Mouse (Mus musculus) olfactory bulb, adult 2 months (tissue): ENCODE measurements around the gene Cyp2f2. TPM values are rescaled to one million over a fixed set of nuclear protein-coding genes. Genes with fewer than 3 reads are reported as not detected.

Experiments used
- H3K27ac ChIP-seq: fragments of 200-500 bp; 2 replicates; pipeline ENCODE4 v1.5.1; 2012; ENCODE audit warnings: low read depth, low read length; ENCODE audit not compliant: insufficient read depth
- H3K4me1 ChIP-seq: fragments of 200-500 bp; 2 replicates; pipeline ENCODE4 v1.6.1; 2012; ENCODE audit warnings: low read length; ENCODE audit not compliant: control insufficient read depth, insufficient read depth
- H3K4me3 ChIP-seq: fragments of 200-500 bp; 2 replicates; pipeline ENCODE4 v1.5.1; 2012; ENCODE audit warnings: mild to moderate bottlenecking, low read depth, low read length, moderate library complexity; ENCODE audit not compliant: insufficient read depth
- CTCF ChIP-seq: fragments of 200-500 bp; IDR thresholded peaks from 2 replicates; pipeline ENCODE4 v1.5.1; 2012; ENCODE audit warnings: low read depth, mild to moderate bottlenecking, low read length, moderate library complexity; ENCODE audit not compliant: insufficient read depth
- POLR2A ChIP-seq: fragments of 200-500 bp; IDR thresholded peaks from 2 replicates; pipeline ENCODE4 v1.6.1; 2012; ENCODE audit warnings: mild to moderate bottlenecking, low read depth, low read length, moderate library complexity; ENCODE audit not compliant: insufficient read depth
- WGBS: fragments of 180-500 bp; shearing (Covaris S2); methylation state at CpG from one replicate; pipeline ENCODE4 v1.1.7; 2018; 5-methylcytosine and 5-hydroxymethylcytosine counted together
- polyA plus RNA-seq: library from polyadenylated mRNA; stranded (reverse); fragments of >200 nt; gene quantifications from 2 replicates; pipeline ENCODE4 v1.2.4, GENCODE M21; 2012; ENCODE audit warnings: low replicate concordance; ENCODE audit not compliant: missing spikeins, insufficient read depth, insufficient read length

Cyp2f2 gene
- polyA plus RNA-seq, 1 experiment = not detected

- H3K4me1 ChIP-seq = peaks cover 47% of the 10 kb centered on the region
- no peak for TF ChIP-seq POLR2A
- TF ChIP-seq CTCF = no peak
- WGBS = 84% methylated on average over 4 of the region's 4 CpGs
- no peak overlapping the region for H3K27ac ChIP-seq
- H3K4me3 ChIP-seq = no peak overlapping the region
Measured at GRCm38 (mm10) chr7:27161744-27162143, 42.0 kb downstream of the Cyp2f2 start.

- H3K27ac ChIP-seq = no peak overlapping the region
- H3K4me1 ChIP-seq = peaks cover 53% of the 10 kb centered on the region
Measured at GRCm38 (mm10) chr7:27162780-27163449, 43.2 kb downstream of the Cyp2f2 start.

GRCm38 (mm10) chr7:27163450-27163805, 43.7 kb downstream of the Cyp2f2 start:
- Histone ChIP-seq H3K4me1 (peaks cover 53% of the 10 kb centered on the region), H3K4me3 (peak overlapping the region; percentile 15), H3K27ac (no peak overlapping the region)
- TF ChIP-seq POLR2A (no peak), CTCF (no peak)
- 53% methylated on average over 5 of the region's 5 CpGs for WGBS

More at GRCm38 (mm10) chr7:27162780-27163449, 43.2 kb downstream of the Cyp2f2 start:
- TF ChIP-seq CTCF (no peak), POLR2A (no peak)
- 48% methylated on average over 5 of the region's 5 CpGs for WGBS
- peak overlapping the region; percentile 15; the same call in 1 of the 2 replicates for H3K4me3 ChIP-seq

GRCm38 (mm10) chr7:27164112-27164947, 44.6 kb downstream of the Cyp2f2 start:
- TF ChIP-seq POLR2A (no peak), CTCF (no peak)
- no peak overlapping the region for H3K27ac ChIP-seq
- WGBS = 78% methylated on average over 33 of the region's 33 CpGs
- peaks cover 53% of the 10 kb centered on the region for H3K4me1 ChIP-seq
- H3K4me3 ChIP-seq = peak overlapping the region; percentile 96

- H3K27ac ChIP-seq = no peak overlapping the region
- H3K4me1 ChIP-seq = peaks cover 46% of the 10 kb centered on the region
- no peak for TF ChIP-seq POLR2A
- H3K4me3 ChIP-seq = peak overlapping the region; percentile 96
- 40% methylated on average over 23 of the region's 23 CpGs for WGBS
Measured at GRCm38 (mm10) chr7:27165007-27165655, 45.4 kb downstream of the Cyp2f2 start.

- H3K4me3 ChIP-seq = peak overlapping the region; percentile 96
- TF ChIP-seq POLR2A (no peak), CTCF (no peak)
- 1% methylated on average over 8 of the region's 8 CpGs for WGBS
- H3K27ac ChIP-seq = peak overlapping the region; percentile 95
- H3K4me1 ChIP-seq = peaks cover 44% of the 10 kb centered on the region
Measured at GRCm38 (mm10) chr7:27165696-27166095, 46.0 kb downstream of the Cyp2f2 start.

GRCm38 (mm10) chr7:27166229-27166613, 46.5 kb downstream of the Cyp2f2 start:
- Histone ChIP-seq H3K27ac (peak overlapping the region; percentile 95), H3K4me3 (peak overlapping the region; percentile 96), H3K4me1 (peaks cover 44% of the 10 kb centered on the region)
- WGBS = 1% methylated on average over 43 of the region's 43 CpGs
- TF ChIP-seq POLR2A (no peak), CTCF (no peak)

GRCm38 (mm10) chr7:27166614-27167474, 47.1 kb downstream of the Cyp2f2 start, which contains the start of gene Egln2:
Egln2 (minus strand) TSS chr7:27166802.
- H3K27ac ChIP-seq = peak within 1 kb of the TSS; percentile 95
- H3K4me3 ChIP-seq = peak within 1 kb of the TSS; percentile 96
- WGBS = under 1% methylated on average over 61 of the region's 61 CpGs
- TF ChIP-seq POLR2A = peak; percentile 67; the same call in 1 of the 2 replicates
- no peak for TF ChIP-seq CTCF
- peaks cover 40% of the 10 kb centered on the region for H3K4me1 ChIP-seq
